ENCODE assay signal across 8 mouse cellular contexts in the genomic region with DNA sequence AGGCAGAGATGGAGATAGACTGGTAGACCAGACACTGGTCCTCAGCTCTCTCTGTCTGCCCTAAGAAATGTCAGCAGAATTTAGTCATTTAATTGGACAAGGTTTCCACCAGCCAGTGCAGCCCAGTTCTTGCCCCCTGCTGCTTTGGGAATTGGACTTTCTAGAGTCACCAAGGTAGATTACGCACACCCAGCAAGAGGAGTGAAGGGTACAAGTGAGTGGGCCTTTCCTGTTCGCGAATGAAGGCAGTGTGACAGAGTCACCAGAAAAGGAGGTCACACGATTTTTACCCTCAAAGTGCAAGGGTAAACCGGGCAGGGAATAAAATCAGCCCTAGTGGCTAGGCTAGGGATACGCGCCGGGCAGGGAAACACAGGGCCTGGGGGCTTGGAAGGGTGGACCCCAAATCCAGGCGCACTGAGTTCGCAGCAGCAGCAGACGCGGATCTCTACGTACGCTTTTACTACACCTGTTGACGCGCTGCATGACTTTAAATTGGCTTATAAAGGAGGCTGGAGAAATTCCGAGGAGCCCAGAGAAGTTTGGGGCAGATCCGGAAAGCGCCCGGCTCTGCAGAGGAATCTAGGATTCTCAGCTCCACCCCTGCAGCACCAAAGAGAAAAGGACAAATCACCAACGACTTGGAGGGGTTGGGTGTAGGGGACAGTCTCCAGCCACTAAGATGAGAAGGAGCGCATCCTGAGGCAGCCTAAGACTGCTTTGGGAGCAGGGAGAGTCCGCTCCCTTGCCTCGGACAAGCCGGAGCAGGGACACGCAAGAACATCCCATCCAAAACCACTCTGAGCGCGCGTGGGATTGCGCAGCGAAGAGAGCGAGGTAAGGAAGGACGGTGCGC. TPM values are rescaled to one million over a fixed set of nuclear protein-coding genes. Genes with fewer than 3 reads are reported as not detected.
DNase-seq lines count a peak whose midpoint lies in the region; ATAC-seq and TF ChIP-seq lines count a peak whose summit lies in the region.

A gene (plus strand): TSS at position 639 of the 856 bp plus-strand sequence.

- H3K4me1 ChIP-seq in heart, embryonic 10.5 days = peaks cover 17% of the 10 kb centered on the region
- peaks cover 16% of the 10 kb centered on the region for H3K4me1 ChIP-seq in limb, embryonic 10.5 days
- peaks cover 19% of the 10 kb centered on the region for H3K4me1 ChIP-seq in neural tube, embryonic 13.5 days (replicated peaks)
- no peaks in the 10 kb centered on the region for H3K4me1 ChIP-seq in cerebellum, adult 2 months (ENCODE audit: control insufficient read depth, insufficient read depth, low read length)

- H3K27me3 ChIP-seq in heart, embryonic 10.5 days (ENCODE audit: insufficient read depth, poor library complexity, severe bottlenecking) = peaks cover 45% of the 10 kb centered on the region
- peaks cover 40% of the 10 kb centered on the region for H3K27me3 ChIP-seq in limb, embryonic 10.5 days (ENCODE audit: low read depth, poor library complexity, severe bottlenecking)
- peaks cover 41% of the 10 kb centered on the region for H3K27me3 ChIP-seq in neural tube, embryonic 13.5 days
- no peaks in the 10 kb centered on the region; the same call in 1 of the 2 replicates for H3K27me3 ChIP-seq in cerebellum, adult 2 months (ENCODE audit: control insufficient read depth, insufficient read depth, low read length)

- no peaks in the 10 kb centered on the region for H3K36me3 ChIP-seq in heart, embryonic 10.5 days
- no peaks in the 10 kb centered on the region for H3K36me3 ChIP-seq in limb, embryonic 10.5 days
- no peaks in the 10 kb centered on the region for H3K36me3 ChIP-seq in neural tube, embryonic 13.5 days

- peak within 1 kb of the TSS; percentile 76 for H3K4me2 ChIP-seq in neural tube, embryonic 13.5 days

- H3K27ac ChIP-seq in heart, embryonic 10.5 days = no peak within 1 kb of the TSS
- peak within 1 kb of the TSS; percentile 15; the same call in 1 of the 2 replicates for H3K27ac ChIP-seq in limb, embryonic 10.5 days
- H3K27ac ChIP-seq in neural tube, embryonic 13.5 days (replicated peaks) = no peak within 1 kb of the TSS
- H3K27ac ChIP-seq in cerebellum, adult 2 months (ENCODE audit: insufficient read depth, low read length) = no peak within 1 kb of the TSS

- TF ChIP-seq POLR2A in cerebellum, adult 2 months (IDR thresholded peaks at IDR 0.05; ENCODE audit: borderline replicate concordance, insufficient read depth, low read length) = no peak

- H3K9ac ChIP-seq in neural tube, embryonic 13.5 days = peak within 1 kb of the TSS; percentile 60

- no peak for TF ChIP-seq CTCF in cerebellum, adult 2 months (IDR thresholded peaks at IDR 0.05; ENCODE audit: borderline replicate concordance, insufficient read depth, low read depth, low read length)

- DNase-seq in heart, adult 11 months = peak; percentile 96
- DNase-seq in heart, adult 8-10 months (ENCODE audit: low spot score) = no peak
- peak; percentile 2 to 3 for DNase-seq in adrenal gland, postnatal 36 days
- DNase-seq in heart, embryonic 10.5 days (ENCODE audit: low spot score) = no peak
- DNase-seq in limb, embryonic 10.5 days (ENCODE audit: low spot score) = peak; percentile 53
- no peak for DNase-seq in frontal cortex, postnatal 14 days (ENCODE audit: low spot score in 2 of 2)
- DNase-seq in cerebellum, adult 2 months = no peak

- H3K4me3 ChIP-seq in heart, embryonic 10.5 days = peak within 1 kb of the TSS; percentile 68
- peak within 1 kb of the TSS; percentile 57 for H3K4me3 ChIP-seq in limb, embryonic 10.5 days
- peak within 1 kb of the TSS; percentile 46 for H3K4me3 ChIP-seq in neural tube, embryonic 13.5 days
- no peak within 1 kb of the TSS for H3K4me3 ChIP-seq in cerebellum, adult 2 months (replicated peaks; ENCODE audit: insufficient read depth, low read depth, low read length)

- no peaks in the 10 kb centered on the region for H3K9me3 ChIP-seq in heart, embryonic 10.5 days
- no peaks in the 10 kb centered on the region for H3K9me3 ChIP-seq in limb, embryonic 10.5 days (replicated peaks)
- no peaks in the 10 kb centered on the region for H3K9me3 ChIP-seq in neural tube, embryonic 13.5 days

- peak; percentile 40 for ATAC-seq in neural tube, embryonic 13.5 days (ENCODE audit: low read depth)

- 6% methylated on average over 34 of the region's 34 CpGs for WGBS in heart, embryonic 10.5 days
- WGBS in limb, embryonic 10.5 days = 4% methylated on average over 34 of the region's 34 CpGs
- 4% methylated on average over 34 of the region's 34 CpGs for WGBS in neural tube, embryonic 13.5 days
- WGBS in cerebellum, adult 2 months = 3% methylated on average over 34 of the region's 34 CpGs

RNA-seq across cellular contexts. Expression of the gene that starts here (rescaled TPM):
- total RNA-seq in heart, adult 8-10 months (2022) = 1 to 10 TPM in 2 of 4 experiments, under 1 TPM in 2; 0.57 to 1.3 (median 0.85) TPM
- 1 to 10 TPM; 1.5 to 2.8 TPM for total RNA-seq in adrenal gland, postnatal 36 days (2021)
- 0.09 TPM in 1 of 2 replicates, not detected in the other for polyA plus RNA-seq in heart, embryonic 10.5 days (2016; fragmentation: Nextera tagmentation; extraction: Ambion mirVana)
- polyA plus RNA-seq in limb, embryonic 10.5 days (2016; fragmentation: Nextera tagmentation; extraction: Ambion mirVana) = 0.15 TPM in 1 of 2 replicates, not detected in the other
- polyA plus RNA-seq in neural tube, embryonic 13.5 days (2015; fragmentation: Nextera tagmentation; extraction: Ambion mirVana) = 1.4 and 1.5 TPM in 2 replicates
- 0.57 and 0.77 TPM in 2 replicates for polyA plus RNA-seq in cerebellum, adult 2 months (2012; rRNA removed)

Comparison
In these comparisons a context has a peak if more than half of its experiments do, and no peak if none do; other contexts are left out.
1. DNase-seq: peak in heart, adult 11 months (single experiment) and adrenal gland, postnatal 36 days (2 of 2); none in heart, adult 8-10 months (single experiment), heart, embryonic 10.5 days (single experiment), frontal cortex, postnatal 14 days (0 of 2) and cerebellum, adult 2 months (0 of 2).
2. Peak in DNase-seq, H3K4me3 ChIP-seq and H3K27ac ChIP-seq in limb, embryonic 10.5 days; RNA of the gene not detected or under 1 TPM.